Mouse (Mus musculus): ENCODE measurements around the gene Crb1.

Gene Crb1

DNA sequence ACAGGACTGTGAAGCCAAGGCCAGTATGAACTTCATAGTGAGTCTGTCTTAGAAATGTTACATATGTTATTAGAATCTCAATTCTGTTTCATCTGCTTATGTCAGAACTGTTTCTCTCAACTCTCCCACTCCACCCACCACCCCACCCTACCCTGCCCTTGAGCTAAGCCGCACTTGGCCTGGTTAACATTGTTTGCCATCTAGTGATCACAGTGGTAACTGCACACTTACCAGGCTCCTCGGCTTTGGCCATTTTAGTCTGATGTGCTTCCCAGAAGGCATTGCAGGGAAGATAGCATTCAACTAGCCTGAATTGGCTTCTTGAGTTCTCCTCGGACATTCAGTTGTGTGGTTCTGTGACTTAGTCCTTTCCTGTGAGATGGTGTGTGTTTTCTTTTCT lies 215.3 kb downstream of the Crb1 start:
- in situ Hi-C loops (cut with MboI; ENCODE audit: low pct_unique_long_range_greater_than_20kb in 1 of 2, low sequenced_read_pairs in 2 of 2, unreplicated experiment in 1 of 2) = loop anchor here (25.0 kb wide), 1 partner anchor 324 kb away; the partner anchor contains the start of gene Lhx9 (in 2 of the 2)

DNA sequence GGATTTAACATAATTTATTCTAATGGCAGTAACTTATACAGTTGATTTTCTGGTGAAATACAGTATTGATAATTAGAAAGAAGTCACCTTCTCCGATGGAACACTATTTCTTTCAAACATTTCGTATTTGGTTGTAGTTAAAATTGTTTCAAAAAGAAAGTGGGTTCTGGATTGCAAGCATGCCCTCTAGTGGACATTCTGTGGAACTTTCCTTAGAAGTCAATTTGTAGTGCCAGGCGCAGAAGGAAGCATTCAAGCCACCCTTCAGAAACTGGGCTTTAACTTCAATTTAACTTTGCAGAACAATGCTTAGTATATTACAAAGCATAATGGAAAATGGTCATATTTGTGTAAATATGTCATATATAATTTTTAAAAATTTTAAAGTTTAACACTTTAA lies 220.5 kb downstream of the Crb1 start:
- in situ Hi-C loops (cut with MboI; ENCODE audit: low pct_unique_long_range_greater_than_20kb in 1 of 2, low sequenced_read_pairs in 2 of 2, unreplicated experiment in 1 of 2) = loop anchor here (25.0 kb wide), 1 partner anchor 319 kb away; the partner anchor contains the start of gene Lhx9 (in 2 of the 2)

DNA sequence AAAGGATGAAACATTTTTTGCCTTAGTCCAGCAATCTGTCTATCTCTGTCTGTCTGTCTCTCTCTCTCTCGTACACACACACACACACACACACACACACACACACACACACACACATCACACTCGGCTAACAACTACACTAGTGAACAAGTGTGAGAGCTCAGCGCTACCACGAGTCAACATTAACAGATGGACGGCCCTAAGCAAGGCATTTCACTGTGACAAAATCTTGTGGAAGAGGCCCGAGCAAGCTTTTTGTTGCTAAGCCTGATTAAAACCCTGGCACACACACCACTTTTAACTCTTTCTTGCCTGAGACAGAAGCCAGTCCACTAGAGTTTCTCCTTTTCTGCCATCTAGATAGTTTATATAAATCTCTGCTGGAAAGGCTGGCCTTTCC lies 223.4 kb downstream of the Crb1 start:
- in situ Hi-C loops (cut with MboI; ENCODE audit: low pct_unique_long_range_greater_than_20kb in 1 of 2, low sequenced_read_pairs in 2 of 2, unreplicated experiment in 1 of 2) = loop anchor here (25.0 kb wide), 1 partner anchor 316 kb away; the partner anchor contains the start of gene Lhx9 (in 2 of the 2)

DNA sequence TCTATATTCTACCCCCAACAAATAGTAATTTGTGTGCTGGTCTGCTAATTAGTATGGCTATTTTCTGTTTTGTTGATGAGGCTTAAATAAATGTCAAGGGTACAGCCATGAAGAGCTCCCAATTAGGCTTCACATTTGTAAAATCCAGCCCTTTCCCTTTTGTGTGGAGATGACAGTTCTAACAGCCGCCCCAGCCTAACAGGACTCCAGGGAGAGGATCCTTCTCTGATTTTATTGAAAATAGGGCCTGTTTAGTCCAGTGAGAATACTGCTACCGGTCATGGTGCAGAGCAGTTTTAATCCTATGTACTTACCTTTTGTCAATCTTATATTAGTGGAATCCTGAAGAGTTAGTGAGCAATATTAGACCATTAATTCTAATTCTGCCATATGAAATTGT lies 223.9 kb downstream of the Crb1 start:
- in situ Hi-C loops (cut with MboI; ENCODE audit: low pct_unique_long_range_greater_than_20kb in 1 of 2, low sequenced_read_pairs in 2 of 2, unreplicated experiment in 1 of 2) = loop anchor here (25.0 kb wide), 1 partner anchor 316 kb away; the partner anchor contains the start of gene Lhx9 (in 2 of the 2)

All from mouse embryonic stem cell (cell line).